Mouse (Mus musculus) liver, embryonic 13.5 days (tissue): ENCODE measurements around the gene Cwc22. TPM values are rescaled to one million over a fixed set of nuclear protein-coding genes. Genes with fewer than 3 reads are reported as not detected.

Source experiments
- ATAC-seq: fragments of 200-750 bp; cut with Nextera tagmentation; 2 replicates; pipeline ENCODE4 v1.8.0; 2017; ENCODE audit warnings: low read depth, mild to moderate bottlenecking, moderate number of reproducible peaks, moderate library complexity
- DNase-seq: peaks from one replicate; pipeline ENCODE4 v3.0.0; 2022
- H3K27ac ChIP-seq: fragments of 300-500 bp; sonication (generic); 2 replicates; pipeline ENCODE4 v1.5.1; 2015; ENCODE audit warnings: moderate library complexity, mild to moderate bottlenecking, inconsistent platforms
- H3K27me3 ChIP-seq: fragments of 300-500 bp; sonication (generic); 2 replicates; pipeline ENCODE4 v1.6.1; 2015; ENCODE audit warnings: mild to moderate bottlenecking, inconsistent platforms
- H3K36me3 ChIP-seq: fragments of 300-500 bp; sonication (generic); 2 replicates; pipeline ENCODE4 v1.6.1; 2015; ENCODE audit warnings: mild to moderate bottlenecking, inconsistent platforms
- H3K4me1 ChIP-seq: fragments of 300-500 bp; sonication (generic); replicated peaks from 2 replicates; pipeline ENCODE4 v1.6.1; 2015; ENCODE audit warnings: inconsistent platforms
- H3K4me2 ChIP-seq: fragments of 300-500 bp; sonication (generic); 2 replicates; pipeline ENCODE4 v1.6.1; 2015; ENCODE audit warnings: inconsistent platforms, mild to moderate bottlenecking, moderate library complexity
- H3K4me3 ChIP-seq: fragments of 300-500 bp; sonication (generic); replicated peaks from 2 replicates; pipeline ENCODE4 v1.5.1; 2015; ENCODE audit warnings: mild to moderate bottlenecking, inconsistent platforms
- H3K9ac ChIP-seq: fragments of 300-500 bp; sonication (generic); 2 replicates; pipeline ENCODE4 v1.6.1; 2015; ENCODE audit warnings: mild to moderate bottlenecking, inconsistent platforms
- H3K9me3 ChIP-seq: fragments of 300-500 bp; sonication (generic); replicated peaks from 2 replicates; pipeline ENCODE4 v1.6.1; 2016; ENCODE audit warnings: inconsistent platforms
- WGBS: fragments of 180-500 bp; shearing (Covaris S2); methylation state at CpG from one replicate; pipeline ENCODE4 v1.1.7; 2015; ENCODE audit not compliant: insufficient replicate concordance; 5-methylcytosine and 5-hydroxymethylcytosine counted together
- polyA plus RNA-seq: library from polyadenylated mRNA; unstranded; fragments of >200 nt; fragmentation: Nextera tagmentation; extraction: Ambion mirVana; gene quantifications from 2 replicates; pipeline ENCODE4 v1.2.1, GENCODE M21; 2015

Cwc22 gene
- polyA plus RNA-seq, 1 experiment from 2014 or later, result 16.7 TPM

DNA sequence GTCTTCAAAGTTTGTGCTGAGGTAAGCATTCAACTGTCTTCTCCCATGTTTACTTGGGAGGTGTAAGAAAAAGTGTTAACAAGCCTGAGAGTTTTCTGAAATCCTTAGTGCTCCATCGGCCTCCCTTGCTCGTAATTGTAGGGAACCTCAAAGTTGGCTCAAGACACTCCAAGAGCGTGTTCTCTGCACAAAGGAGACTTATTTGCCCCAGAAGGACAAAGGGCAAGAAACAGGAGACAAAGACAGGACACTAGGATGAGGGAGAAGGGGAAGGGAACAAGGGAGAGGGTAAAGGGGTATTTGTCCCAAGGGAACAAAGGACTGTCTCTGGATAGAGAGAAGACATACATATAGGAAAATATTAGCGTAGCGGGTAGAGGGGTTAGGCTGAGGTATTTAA is 1.9 kb downstream of the Cwc22 start:
- WGBS, result 88% methylated on average over 5 of the region's 5 CpGs
- peak overlapping the region; percentile 83; the same call in 1 of the 2 replicates for H3K4me2 ChIP-seq

DNA sequence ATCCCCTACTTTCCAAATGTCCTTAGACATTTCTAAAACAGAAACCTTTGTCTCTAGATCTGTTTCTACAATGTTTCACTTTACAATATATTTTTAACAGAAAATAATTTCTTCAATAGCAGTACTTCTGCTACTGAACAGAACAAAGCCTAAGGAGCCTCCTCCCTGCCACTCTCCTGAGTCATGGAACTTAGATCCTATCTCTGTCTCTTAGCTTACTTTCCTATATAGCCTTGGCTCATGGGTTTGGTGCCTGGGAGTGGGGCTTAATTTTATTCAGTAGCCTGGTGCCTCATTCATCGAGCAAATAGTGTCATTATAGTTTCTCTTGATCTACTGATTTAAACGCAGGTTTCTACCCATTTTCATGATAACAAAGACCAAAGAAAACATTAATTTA is 4.2 kb downstream of the Cwc22 start:
- 75% methylated on average over 2 of the region's 2 CpGs for WGBS
- Histone ChIP-seq H3K9me3 (no peaks in the 10 kb centered on the region), H3K4me2 (no peak overlapping the region), H3K4me3 (no peak overlapping the region), H3K27me3 (no peaks in the 10 kb centered on the region), H3K36me3 (peaks cover 15% of the 10 kb centered on the region), H3K9ac (no peak overlapping the region), H3K4me1 (peaks cover 17% of the 10 kb centered on the region), H3K27ac (no peak overlapping the region)
- ATAC-seq (no peak), DNase-seq (no peak)

More for the DNA sequence above, 1.9 kb downstream of the Cwc22 start:
- H3K27me3 ChIP-seq, result no peaks in the 10 kb centered on the region
- peaks cover 17% of the 10 kb centered on the region for H3K4me1 ChIP-seq
- DNase-seq (no peak), ATAC-seq (no peak)
- no peaks in the 10 kb centered on the region for H3K9me3 ChIP-seq
- no peak overlapping the region for H3K4me3 ChIP-seq
- peaks cover 5% of the 10 kb centered on the region for H3K36me3 ChIP-seq
- H3K27ac ChIP-seq, result no peak overlapping the region
- H3K9ac ChIP-seq, result no peak overlapping the region

- no peak for ATAC-seq
- no peak for DNase-seq
- Histone ChIP-seq H3K4me2 (no peak overlapping the region), H3K27ac (no peak overlapping the region), H3K36me3 (peaks cover 43% of the 10 kb centered on the region), H3K4me3 (no peak overlapping the region), H3K9me3 (no peaks in the 10 kb centered on the region), H3K27me3 (no peaks in the 10 kb centered on the region), H3K9ac (no peak overlapping the region), H3K4me1 (0 out of 2 replicates have a peak, but pooled peaks cover 3% of the 10 kb centered on the region)
- 82% methylated on average over 4 of the region's 4 CpGs for WGBS
Observed at GRCm38 (mm10) chr2:77938317-77938716, 7.9 kb downstream of the Cwc22 start.

GRCm38 (mm10) chr2:77937818-77938217 is 8.4 kb downstream of the Cwc22 start:
- no peak overlapping the region for H3K4me2 ChIP-seq
- H3K9me3 ChIP-seq, result no peaks in the 10 kb centered on the region
- no peak for DNase-seq
- H3K27me3 ChIP-seq, result no peaks in the 10 kb centered on the region
- H3K36me3 ChIP-seq, result peaks cover 47% of the 10 kb centered on the region
- ATAC-seq, result no peak
- WGBS, result 79% methylated on average over 3 of the region's 3 CpGs
- H3K9ac ChIP-seq, result no peak overlapping the region
- no peak overlapping the region for H3K27ac ChIP-seq
- H3K4me3 ChIP-seq, result no peak overlapping the region
- H3K4me1 ChIP-seq, result 0 out of 2 replicates have a peak, but pooled peaks cover 3% of the 10 kb centered on the region

DNA sequence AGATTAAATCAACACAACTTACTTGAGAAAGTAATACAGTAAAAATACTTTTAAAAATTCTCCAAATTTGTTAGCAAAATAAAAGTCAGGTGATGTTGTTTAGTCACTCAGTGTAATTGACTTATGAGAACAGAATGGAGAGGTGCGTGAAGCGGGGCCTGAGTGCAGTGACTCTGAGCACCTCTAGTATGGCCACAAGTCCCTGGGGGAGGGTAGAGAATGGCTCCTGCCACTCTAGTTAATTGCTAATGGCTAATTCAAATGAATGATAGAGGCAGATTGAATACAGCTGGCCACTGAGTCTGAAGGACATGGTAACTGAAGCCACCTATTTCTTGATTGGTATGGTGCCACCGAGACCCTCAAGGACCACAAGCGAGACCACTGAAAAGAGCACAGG is 12.0 kb downstream of the Cwc22 start:
- Histone ChIP-seq H3K4me2 (no peak overlapping the region), H3K4me1 (no peaks in the 10 kb centered on the region), H3K9ac (no peak overlapping the region), H3K27ac (no peak overlapping the region), H3K36me3 (peaks cover 69% of the 10 kb centered on the region), H3K27me3 (no peaks in the 10 kb centered on the region), H3K4me3 (no peak overlapping the region), H3K9me3 (no peaks in the 10 kb centered on the region)
- WGBS, result 88% methylated on average over 4 of the region's 4 CpGs
- ATAC-seq (no peak), DNase-seq (no peak)

DNA sequence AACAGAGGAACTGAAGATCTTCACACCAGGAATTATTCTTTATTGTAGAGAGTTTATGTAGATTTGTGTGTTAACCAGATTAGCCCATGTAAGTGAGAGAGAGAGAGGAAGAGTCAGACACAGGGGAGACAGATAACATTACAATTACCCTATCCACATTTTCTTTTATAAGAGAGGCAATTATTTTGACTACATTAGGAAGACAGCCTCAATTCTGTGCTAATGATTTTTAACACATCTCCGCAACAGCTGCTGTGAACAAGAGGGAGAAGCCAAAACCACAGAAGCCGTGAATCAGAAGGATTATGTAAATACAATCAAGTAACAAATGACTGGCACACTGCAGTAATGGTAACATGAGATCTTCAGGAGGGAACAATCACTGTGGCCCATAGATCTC is 12.5 kb downstream of the Cwc22 start:
- H3K4me1 ChIP-seq, result no peaks in the 10 kb centered on the region
- H3K4me2 ChIP-seq, result no peak overlapping the region
- no peaks in the 10 kb centered on the region for H3K27me3 ChIP-seq
- no peak overlapping the region for H3K9ac ChIP-seq
- no peaks in the 10 kb centered on the region for H3K9me3 ChIP-seq
- DNase-seq (no peak), ATAC-seq (no peak)
- H3K36me3 ChIP-seq, result peaks cover 74% of the 10 kb centered on the region
- WGBS, result 77% methylated on average over 2 of the region's 2 CpGs
- H3K27ac ChIP-seq, result no peak overlapping the region
- H3K4me3 ChIP-seq, result no peak overlapping the region

- no peak for DNase-seq
- no peaks in the 10 kb centered on the region for H3K9me3 ChIP-seq
- 75% methylated on average over 1 of the region's 1 CpGs for WGBS
- H3K4me1 ChIP-seq, result no peaks in the 10 kb centered on the region
- peaks cover 82% of the 10 kb centered on the region for H3K36me3 ChIP-seq
- no peak for ATAC-seq
- no peak overlapping the region for H3K4me2 ChIP-seq
- no peaks in the 10 kb centered on the region for H3K27me3 ChIP-seq
- no peak overlapping the region for H3K4me3 ChIP-seq
- no peak overlapping the region for H3K9ac ChIP-seq
- no peak overlapping the region for H3K27ac ChIP-seq
Observed at GRCm38 (mm10) chr2:77931958-77932357, 14.2 kb downstream of the Cwc22 start.

- H3K4me2 ChIP-seq, result no peak overlapping the region
- WGBS, result 86% methylated on average over 10 of the region's 10 CpGs
- peaks cover 76% of the 10 kb centered on the region for H3K36me3 ChIP-seq
- ATAC-seq, result no peak
- no peaks in the 10 kb centered on the region for H3K9me3 ChIP-seq
- H3K4me1 ChIP-seq, result no peaks in the 10 kb centered on the region
- H3K27me3 ChIP-seq, result no peaks in the 10 kb centered on the region
- DNase-seq, result no peak
- no peak overlapping the region for H3K27ac ChIP-seq
- H3K4me3 ChIP-seq, result no peak overlapping the region
- H3K9ac ChIP-seq, result no peak overlapping the region
Observed at GRCm38 (mm10) chr2:77928352-77928751, 17.8 kb downstream of the Cwc22 start.

GRCm38 (mm10) chr2:77926468-77926867 is 19.7 kb downstream of the Cwc22 start:
- no peak overlapping the region for H3K4me2 ChIP-seq
- H3K27ac ChIP-seq, result no peak overlapping the region
- ATAC-seq (no peak), DNase-seq (no peak)
- peaks cover 74% of the 10 kb centered on the region for H3K36me3 ChIP-seq
- no peaks in the 10 kb centered on the region for H3K9me3 ChIP-seq
- H3K27me3 ChIP-seq, result no peaks in the 10 kb centered on the region
- no peak overlapping the region for H3K9ac ChIP-seq
- no peaks in the 10 kb centered on the region for H3K4me1 ChIP-seq
- 84% methylated on average over 7 of the region's 7 CpGs for WGBS
- no peak overlapping the region for H3K4me3 ChIP-seq

GRCm38 (mm10) chr2:77925997-77926396 is 20.2 kb downstream of the Cwc22 start:
- DNase-seq (no peak), ATAC-seq (no peak)
- Histone ChIP-seq H3K27ac (no peak overlapping the region), H3K36me3 (peaks cover 74% of the 10 kb centered on the region), H3K9ac (no peak overlapping the region), H3K4me1 (no peaks in the 10 kb centered on the region), H3K4me3 (no peak overlapping the region), H3K4me2 (no peak overlapping the region), H3K27me3 (no peaks in the 10 kb centered on the region), H3K9me3 (no peaks in the 10 kb centered on the region)
- WGBS, result 84% methylated on average over 2 of the region's 2 CpGs

DNA sequence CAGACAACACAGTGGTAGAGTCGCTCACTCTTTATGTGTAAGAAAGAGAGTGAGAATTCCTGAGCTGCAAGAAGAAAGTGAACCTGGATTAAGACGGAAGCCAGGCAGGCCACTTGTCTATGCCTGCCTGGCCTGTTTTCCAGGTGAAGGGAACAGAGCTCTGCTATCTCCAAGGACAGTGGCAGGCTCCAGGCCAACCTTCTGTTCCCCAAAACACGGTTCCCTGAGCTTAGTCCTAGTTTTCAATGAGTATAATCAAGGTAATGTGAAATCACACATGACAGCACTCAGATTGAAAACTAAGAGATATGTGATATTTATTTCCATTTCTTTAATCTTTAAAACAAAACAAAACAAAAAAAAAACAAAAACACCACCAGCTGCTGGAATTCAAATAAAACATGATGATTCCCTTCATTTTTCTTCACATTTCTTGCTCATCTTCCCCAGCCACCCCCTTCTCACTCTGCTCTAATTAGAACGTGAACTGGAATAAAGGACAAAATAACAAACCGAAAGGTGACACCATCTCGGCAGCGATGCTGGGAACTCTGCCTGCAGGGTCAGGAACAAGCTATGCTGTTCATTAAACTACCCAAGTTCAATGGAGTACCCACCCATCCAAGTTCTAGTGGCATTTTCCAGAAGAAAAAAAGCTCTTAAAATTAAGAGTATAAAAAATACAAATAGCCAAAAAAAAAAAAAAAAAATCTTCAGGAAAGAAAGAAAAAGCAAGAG is 20.8 kb downstream of the Cwc22 start:
- DNase-seq, result no peak
- H3K4me3 ChIP-seq, result no peak overlapping the region
- H3K27ac ChIP-seq, result no peak overlapping the region
- H3K27me3 ChIP-seq, result no peaks in the 10 kb centered on the region
- H3K9me3 ChIP-seq, result no peaks in the 10 kb centered on the region
- no peaks in the 10 kb centered on the region for H3K4me1 ChIP-seq
- no peak overlapping the region for H3K9ac ChIP-seq
- H3K36me3 ChIP-seq, result peaks cover 73% of the 10 kb centered on the region
- no peak overlapping the region for H3K4me2 ChIP-seq
- 80% methylated on average over 7 of the region's 7 CpGs for WGBS
- no peak for ATAC-seq

GRCm38 (mm10) chr2:77924003-77924402 is 22.2 kb downstream of the Cwc22 start:
- Histone ChIP-seq H3K4me1 (no peaks in the 10 kb centered on the region), H3K9ac (no peak overlapping the region), H3K4me3 (no peak overlapping the region), H3K9me3 (no peaks in the 10 kb centered on the region), H3K36me3 (peaks cover 69% of the 10 kb centered on the region), H3K4me2 (no peak overlapping the region), H3K27ac (no peak overlapping the region), H3K27me3 (no peaks in the 10 kb centered on the region)
- ATAC-seq, result no peak
- no peak for DNase-seq
- WGBS, result 87% methylated on average over 3 of the region's 3 CpGs
